Mouse (Mus musculus): ENCODE measurements around the gene B430306N03Rik.

Gene B430306N03Rik

GRCm38 (mm10) chr17:48362966-48363365 lies 47.0 kb downstream of the B430306N03Rik start:
- DNase-seq (ENCODE audit: low read depth) = no peak

GRCm38 (mm10) chr17:48363421-48363965 lies 47.6 kb downstream of the B430306N03Rik start:
- no peak for DNase-seq (ENCODE audit: low read depth)

- DNase-seq (ENCODE audit: low read depth) = no peak
These were observed 49.7 kb downstream of the B430306N03Rik start for GRCm38 (mm10) chr17:48365511-48366155.

GRCm38 (mm10) chr17:48366806-48367205 lies 50.9 kb downstream of the B430306N03Rik start:
- no peak for DNase-seq (ENCODE audit: low read depth)

GRCm38 (mm10) chr17:48371621-48372020 lies 55.7 kb downstream of the B430306N03Rik start:
- no peak for DNase-seq (ENCODE audit: low read depth)

GRCm38 (mm10) chr17:48372987-48373386 lies 57.0 kb downstream of the B430306N03Rik start:
- no peak for DNase-seq (ENCODE audit: low read depth)

GRCm38 (mm10) chr17:48376102-48376501 lies 60.2 kb downstream of the B430306N03Rik start:
- DNase-seq (ENCODE audit: low read depth) = no peak
